Mouse (Mus musculus): ENCODE results near the gene Ifitm5. TPM values are rescaled to one million over a fixed set of nuclear protein-coding genes. Genes with fewer than 3 reads are reported as not detected.

Gene Ifitm5
- polyA plus RNA-seq (2012; rRNA removed), result 0.48 and 7.3 TPM in 2 replicates

DNA sequence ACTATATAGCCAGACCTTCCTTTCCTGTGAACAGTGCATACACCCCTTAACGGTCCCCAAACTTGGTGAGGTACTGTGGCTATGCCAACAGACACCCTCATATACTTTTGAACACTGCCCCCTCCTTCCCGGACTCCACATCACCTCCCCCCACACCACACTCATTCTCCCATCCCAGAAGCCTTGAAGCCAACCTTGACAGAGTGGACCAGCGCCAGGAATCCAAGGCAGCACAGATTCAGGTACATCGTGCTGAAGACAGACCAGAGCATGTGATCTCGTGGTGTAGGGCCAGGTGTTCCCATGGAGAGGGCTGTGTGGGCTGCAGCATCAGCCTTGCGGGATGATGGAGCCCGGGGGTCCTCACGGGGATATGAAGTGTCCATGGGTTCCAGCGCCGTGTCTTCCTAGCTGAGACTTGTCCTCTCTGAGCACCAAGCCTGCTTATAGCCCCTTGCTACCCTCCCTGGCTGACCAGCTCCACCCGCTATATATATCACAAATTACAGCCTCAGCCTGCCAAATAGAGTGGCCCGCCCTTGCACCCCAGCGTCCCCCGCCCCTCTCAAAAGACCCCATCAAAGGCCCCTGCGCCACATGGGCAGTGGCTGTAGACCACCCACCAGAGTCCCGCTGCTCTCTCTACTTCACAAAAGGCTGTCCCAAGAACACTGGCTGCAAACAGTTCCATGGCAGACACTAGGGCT is at the start of gene Ifitm5:
TSS of gene Ifitm5 (minus strand) at position 468 of the 707 bp plus-strand sequence.

GRCm38 (mm10) chr7:140966921-140967320 is 16.8 kb upstream of the Ifitm5 start, which contains the start of gene Ifitm1:
Gene Ifitm1 (plus strand): TSS chr7:140967221.

DNA sequence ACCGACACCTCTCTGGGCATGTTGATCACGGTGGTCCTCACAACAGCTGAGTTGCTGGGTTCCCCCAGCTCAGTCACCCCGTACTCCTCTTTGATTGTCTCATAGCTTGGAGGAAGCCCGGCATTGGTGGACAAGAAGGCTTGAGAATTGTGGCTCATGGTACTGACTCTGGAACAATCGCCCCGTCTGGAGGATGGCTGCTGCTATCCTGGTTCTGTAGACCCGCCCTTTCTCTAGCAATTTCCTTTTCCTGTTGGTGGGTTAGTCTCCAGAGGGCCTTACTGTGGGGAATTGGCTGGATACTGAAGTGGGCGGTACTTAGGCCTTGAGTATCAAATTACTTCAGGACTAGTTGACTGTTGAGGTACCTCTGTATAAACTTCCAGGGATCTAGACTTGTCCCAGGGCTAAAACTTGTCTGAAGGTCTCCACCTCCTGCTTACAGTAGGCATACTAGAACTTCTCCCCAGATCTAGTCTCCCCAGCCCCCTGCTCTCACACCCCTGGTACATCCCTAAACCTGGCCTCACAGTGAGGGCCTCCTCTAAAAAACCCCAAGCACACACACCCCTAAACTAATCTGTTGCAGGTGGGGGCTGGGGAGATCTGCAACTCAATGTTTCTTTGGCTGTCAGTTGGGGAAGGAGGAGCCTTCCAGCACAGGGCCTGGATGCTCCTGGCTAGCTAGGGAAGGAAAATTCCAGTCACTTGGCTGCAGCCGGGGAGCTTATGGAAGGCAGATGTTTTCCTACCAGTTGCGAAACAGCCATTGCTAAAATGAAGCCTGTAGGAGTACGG is 5.9 kb upstream of the Ifitm5 start, which contains the start of the genes Gm45717 and Ifitm2:
TSS of gene Gm45717 (minus strand) at position 180 of the 798 bp plus-strand sequence.
TSS of gene Ifitm2 (minus strand) at position 230 of the 798 bp plus-strand sequence.

GRCm38 (mm10) chr7:140941222-140942051 is 8.7 kb downstream of the Ifitm5 start, which contains the start of gene Pgghg:
Gene Pgghg (plus strand): TSS chr7:140941391.

DNA sequence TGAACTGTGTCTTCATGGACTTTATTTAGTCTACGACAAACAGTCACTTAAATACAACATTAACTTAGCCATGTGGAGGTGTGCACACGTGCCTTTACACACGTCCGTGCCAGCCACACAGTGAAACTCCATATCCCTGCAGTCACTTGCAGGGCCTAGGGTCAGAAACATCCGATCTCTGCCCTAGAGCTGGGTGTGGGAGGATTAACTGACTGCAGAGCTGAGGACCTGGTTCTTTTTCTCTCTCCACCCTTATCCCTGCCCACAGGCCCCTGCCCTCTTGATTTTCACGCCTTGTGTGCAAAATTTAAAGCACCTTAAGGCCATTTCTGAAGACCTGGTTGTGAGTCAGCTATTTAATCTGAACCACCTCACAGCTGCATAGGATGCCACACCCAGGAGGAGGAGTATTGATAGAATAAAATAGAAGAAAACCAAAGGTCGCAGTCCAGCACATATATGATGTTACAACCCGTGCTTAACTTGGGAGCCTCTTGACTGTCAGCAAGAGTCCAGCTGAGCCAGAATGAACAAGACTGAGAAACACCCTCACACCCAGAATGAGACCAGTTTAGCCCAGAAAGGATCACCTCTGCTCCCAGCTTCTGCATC is 29.6 kb downstream of the Ifitm5 start, which contains the start of gene Nlrp6:
TSS of gene Nlrp6 (plus strand) at position 485 of the 612 bp plus-strand sequence.

GRCm38 (mm10) chr7:140900220-140900619 is 49.9 kb downstream of the Ifitm5 start, which contains the start of gene Cox8b:
Gene Cox8b (minus strand): TSS chr7:140900446.

Other genes starting within 250 kb of the Ifitm5 start
- not detected in 2 replicates for gene Cyp2e1, start 186.6 kb downstream of the Ifitm5 start, polyA plus RNA-seq (2012; rRNA removed)
- 0.26 and 0.66 TPM in 2 replicates for gene Syce1, start 162.4 kb downstream of the Ifitm5 start, polyA plus RNA-seq (2012; rRNA removed)
- gene Zfp941, start 128.1 kb downstream of the Ifitm5 start, polyA plus RNA-seq (2012; rRNA removed), result 11.1 and 13.3 TPM in 2 replicates
- gene Urah, start 115.3 kb downstream of the Ifitm5 start, polyA plus RNA-seq (2012; rRNA removed), result 0.24 and 1.4 TPM in 2 replicates
- 0.25 TPM in 1 of 2 replicates, not detected in the other for gene Scgb1c1, start 104.7 kb downstream of the Ifitm5 start, polyA plus RNA-seq (2012; rRNA removed)
- gene Odf3, start 102.5 kb downstream of the Ifitm5 start, polyA plus RNA-seq (2012; rRNA removed), result 0.12 and 0.16 TPM in 2 replicates
- gene Gm45785, start 94.0 kb downstream of the Ifitm5 start, polyA plus RNA-seq (2012; rRNA removed), result 0.24 and 0.28 TPM in 2 replicates
- gene Ric8a, start 93.3 kb downstream of the Ifitm5 start, polyA plus RNA-seq (2012; rRNA removed), result 103 and 106 TPM in 2 replicates
- 33.4 and 36.0 TPM in 2 replicates for gene Bet1l, start 92.7 kb downstream of the Ifitm5 start, polyA plus RNA-seq (2012; rRNA removed)
- gene Psmd13, start 68.3 kb downstream of the Ifitm5 start, polyA plus RNA-seq (2012; rRNA removed), result 140 and 147 TPM in 2 replicates
- gene Sirt3, start 68.0 kb downstream of the Ifitm5 start, polyA plus RNA-seq (2012; rRNA removed), result 57.5 and 62.3 TPM in 2 replicates
- gene Cox8b, start 49.8 kb downstream of the Ifitm5 start, polyA plus RNA-seq (2012; rRNA removed), result 3.9 TPM in 1 of 2 replicates, not detected in the other
- 0.59 and 0.66 TPM in 2 replicates for gene Nlrp6, start 29.4 kb downstream of the Ifitm5 start, polyA plus RNA-seq (2012; rRNA removed)
- 9.8 and 11.2 TPM in 2 replicates for gene Pgghg, start 8.9 kb downstream of the Ifitm5 start, polyA plus RNA-seq (2012; rRNA removed)
- 0.21 TPM in 1 of 2 replicates, not detected in the other for gene Gm45717, start 5.6 kb upstream of the Ifitm5 start, polyA plus RNA-seq (2012; rRNA removed)
- gene Ifitm2, start 5.7 kb upstream of the Ifitm5 start, polyA plus RNA-seq (2012; rRNA removed), result 139 and 160 TPM in 2 replicates
- gene Ifitm1, start 16.9 kb upstream of the Ifitm5 start, polyA plus RNA-seq (2012; rRNA removed), result 33.6 and 57.6 TPM in 2 replicates
- gene Ifitm3, start 60.5 kb upstream of the Ifitm5 start, polyA plus RNA-seq (2012; rRNA removed), result 43.6 and 46.5 TPM in 2 replicates
- gene Ifitm6, start 67.6 kb upstream of the Ifitm5 start, polyA plus RNA-seq (2012; rRNA removed), result 0.56 and 0.82 TPM in 2 replicates
- not detected in 2 replicates for gene Gm17387, start 78.8 kb upstream of the Ifitm5 start, polyA plus RNA-seq (2012; rRNA removed)
- 186 and 189 TPM in 2 replicates for gene B4galnt4, start 110.8 kb upstream of the Ifitm5 start, polyA plus RNA-seq (2012; rRNA removed)
- 0.04 and 1.6 TPM in 2 replicates for gene Pkp3, start 127.9 kb upstream of the Ifitm5 start, polyA plus RNA-seq (2012; rRNA removed)
- 2.3 and 2.5 TPM in 2 replicates for gene Sigirr, start 150.3 kb upstream of the Ifitm5 start, polyA plus RNA-seq (2012; rRNA removed)
- 0.92 and 1.00 TPM in 2 replicates for gene Ano9, start 167.5 kb upstream of the Ifitm5 start, polyA plus RNA-seq (2012; rRNA removed)
- 57.7 and 58.1 TPM in 2 replicates for gene Ptdss2, start 172.1 kb upstream of the Ifitm5 start, polyA plus RNA-seq (2012; rRNA removed)
- 31.5 and 34.6 TPM in 2 replicates for gene Rnh1, start 222.6 kb upstream of the Ifitm5 start, polyA plus RNA-seq (2012; rRNA removed)
- gene Hras, start 243.7 kb upstream of the Ifitm5 start, polyA plus RNA-seq (2012; rRNA removed), result 203 and 213 TPM in 2 replicates
- 14.1 and 14.9 TPM in 2 replicates for gene Lrrc56, start 243.9 kb upstream of the Ifitm5 start, polyA plus RNA-seq (2012; rRNA removed)